21 mouse cellular contexts compared by ENCODE assay signal in the genomic region with DNA sequence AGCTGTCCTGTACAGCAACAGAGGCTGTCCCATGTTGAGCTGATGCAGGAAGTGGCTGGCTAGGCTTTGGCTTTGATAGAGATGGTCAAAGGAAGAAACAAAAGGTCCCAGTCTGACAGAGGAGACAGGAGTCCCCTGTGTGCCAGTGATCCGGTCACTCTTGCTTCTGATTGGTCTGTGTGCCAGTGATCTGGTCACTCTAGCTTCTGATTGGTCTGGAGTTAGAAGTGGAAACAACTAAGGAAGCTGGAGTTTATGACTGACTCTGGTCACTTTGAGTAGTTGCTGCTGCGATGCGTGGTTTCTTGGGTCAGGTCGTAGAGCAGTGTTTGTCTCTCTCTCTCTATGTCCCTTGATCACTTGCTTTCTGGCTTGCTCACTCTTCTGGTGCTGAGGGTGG.
"Had no signal": no experiment of that assay in that cellular context is flagged by ENCODE, and none has a peak within 500 bp of the region (broad histone marks: within the 10 kb centered on the region; RNA-seq: fewer than 3 reads in every experiment).

No protein-coding gene starts in this region.

- H3K27me3 ChIP-seq: heart, embryonic 13.5 days; hindbrain, embryonic 15.5 days; kidney, embryonic 15.5 days; limb, embryonic 12.5 days; liver, embryonic 13.5 days had no signal

- H3K9me3 ChIP-seq: heart, embryonic 13.5 days; heart, embryonic 15.5 days; hindbrain, embryonic 13.5 days; hindbrain, embryonic 15.5 days; kidney, embryonic 15.5 days; limb, embryonic 10.5 days; limb, embryonic 12.5 days; liver, embryonic 13.5 days had no signal

- ATAC-seq: hindbrain, postnatal 0 days had no signal

- H3K4me1 ChIP-seq: hindbrain, embryonic 13.5 days; hindbrain, embryonic 15.5 days; limb, embryonic 12.5 days had no signal

- DNase-seq: gastrocnemius, postnatal 14 days; gastrocnemius, postnatal 36 days; heart, adult 11 months; heart, adult 2 months; heart, postnatal 14 days; heart, postnatal 36 days; kidney, adult 11 months; kidney, postnatal 14 days; kidney, postnatal 36 days; layer of hippocampus, adult 9-11 months; liver; liver, embryonic 13.5 days had no signal

- H3K27ac ChIP-seq: heart, adult 2 months; heart, embryonic 13.5 days; heart, embryonic 15.5 days; hindbrain, embryonic 13.5 days; hindbrain, embryonic 15.5 days; hindbrain, postnatal 0 days; kidney, embryonic 15.5 days; left cerebral cortex, adult 2 months; limb, embryonic 10.5 days; limb, embryonic 12.5 days; liver, embryonic 13.5 days had no signal

- H3K4me3 ChIP-seq: heart, adult 2 months; heart, embryonic 13.5 days; heart, embryonic 15.5 days; hindbrain, embryonic 13.5 days; hindbrain, embryonic 15.5 days; kidney, embryonic 15.5 days; left cerebral cortex, adult 2 months; limb, embryonic 10.5 days; limb, embryonic 12.5 days; liver, embryonic 13.5 days had no signal
